Mouse (Mus musculus): ENCODE measurements around the gene Gnb5. TPM values are rescaled to one million over a fixed set of nuclear protein-coding genes. Genes with fewer than 3 reads are reported as not detected.

The Gnb5 gene
- polyA plus RNA-seq, 1 experiment from 2014 or later: 1.8 TPM

GRCm38 (mm10) chr9:75385218-75385974 is 79.3 kb downstream of the Gnb5 start:
- Histone ChIP-seq H3K36me3 (peaks cover 28% of the 10 kb centered on the region), H3K9me3 (replicated peaks) (no peaks in the 10 kb centered on the region), H3K27ac (no peak overlapping the region), H3K4me2 (no peak overlapping the region), H3K9ac (no peak overlapping the region), H3K4me1 (replicated peaks) (no peaks in the 10 kb centered on the region), H3K4me3 (replicated peaks) (no peak overlapping the region), H3K27me3 (no peaks in the 10 kb centered on the region)
- ATAC-seq (ENCODE audit: low read depth) (no peak), DNase-seq (no peak)
- WGBS (ENCODE audit: insufficient replicate concordance): 73% methylated on average over 9 of the region's 9 CpGs

DNA sequence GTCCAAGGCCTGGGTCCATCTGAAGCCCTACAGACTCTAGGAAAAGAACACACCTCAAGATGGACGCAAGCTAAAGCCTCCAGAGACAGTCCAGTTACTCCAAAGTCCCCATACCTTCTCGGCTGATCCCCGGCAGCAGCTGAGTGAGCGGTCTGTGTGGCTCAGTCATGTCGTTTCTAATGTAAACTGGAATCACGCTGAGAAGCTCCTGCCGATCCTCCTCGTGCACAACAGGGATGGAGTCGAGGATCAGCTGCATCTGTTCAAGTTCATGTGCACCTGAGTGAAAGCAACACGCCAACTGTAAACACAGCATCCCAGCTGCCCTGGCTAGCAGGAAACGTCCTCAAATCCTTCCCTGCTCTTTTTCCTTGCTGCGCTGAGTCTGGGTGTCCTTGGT is 87.2 kb downstream of the Gnb5 start:
- Histone ChIP-seq H3K9ac (no peak overlapping the region), H3K4me3 (replicated peaks) (no peak overlapping the region), H3K36me3 (peaks cover 82% of the 10 kb centered on the region), H3K9me3 (replicated peaks) (no peaks in the 10 kb centered on the region), H3K4me2 (no peak overlapping the region), H3K27me3 (no peaks in the 10 kb centered on the region), H3K4me1 (replicated peaks) (peaks cover 8% of the 10 kb centered on the region), H3K27ac (no peak overlapping the region)
- DNase-seq: no peak
- 83% methylated on average over 12 of the region's 12 CpGs for WGBS (ENCODE audit: insufficient replicate concordance)
- no peak for ATAC-seq (ENCODE audit: low read depth)

Other genes with a start within 250 kb of the Gnb5 start
- gene Myo5a, start 235.3 kb upstream of the Gnb5 start, polyA plus RNA-seq (2015; fragmentation: Nextera tagmentation; extraction: Ambion mirVana): 1.4 and 2.1 TPM in 2 replicates
- 0.07 and 0.32 TPM in 2 replicates for gene Myo5c, start 74.3 kb upstream of the Gnb5 start, polyA plus RNA-seq (2015; fragmentation: Nextera tagmentation; extraction: Ambion mirVana)
- not detected in 2 replicates for gene Bcl2l10, start 41.5 kb downstream of the Gnb5 start, polyA plus RNA-seq (2015; fragmentation: Nextera tagmentation; extraction: Ambion mirVana)
- gene Mapk6, start 103.7 kb downstream of the Gnb5 start, polyA plus RNA-seq (2015; fragmentation: Nextera tagmentation; extraction: Ambion mirVana): 23.4 and 27.4 TPM in 2 replicates
- gene Leo1, start 135.2 kb downstream of the Gnb5 start, polyA plus RNA-seq (2015; fragmentation: Nextera tagmentation; extraction: Ambion mirVana): 18.9 and 23.1 TPM in 2 replicates